Mouse (Mus musculus): Measurements from ENCODE around the gene Gtf2ird1.

Gtf2ird1 gene

GRCm38 (mm10) chr5:134313451-134314067, 143.0 kb downstream of the Gtf2ird1 start:
- DNase-seq (ENCODE audit: low spot score in 2 of 2): peak; percentile 80 to 85

GRCm38 (mm10) chr5:134312691-134313450, 143.6 kb downstream of the Gtf2ird1 start:
- DNase-seq (ENCODE audit: low spot score in 2 of 2): peak; percentile 32 to 35

- no peak for DNase-seq (ENCODE audit: low spot score in 2 of 2)
These were observed 144.6 kb downstream of the Gtf2ird1 start for GRCm38 (mm10) chr5:134311894-134312411.

- no peak for DNase-seq (ENCODE audit: low spot score in 2 of 2)
These were observed 146.3 kb downstream of the Gtf2ird1 start for GRCm38 (mm10) chr5:134310201-134310600.

- DNase-seq (ENCODE audit: low spot score in 2 of 2): no peak
These were observed 147.2 kb downstream of the Gtf2ird1 start for GRCm38 (mm10) chr5:134309345-134309744.
